Mouse (Mus musculus) small intestine, adult 2 months (tissue): ENCODE data around the gene Atp6v1e1.

Source experiments
- CTCF ChIP-seq: fragments of 200-500 bp; IDR thresholded peaks from 2 replicates; pipeline ENCODE4 v1.5.1; 2012; ENCODE audit warnings: low read depth, mild to moderate bottlenecking, control low read depth, inconsistent platforms, low read length, moderate library complexity, mixed read lengths; ENCODE audit not compliant: insufficient replicate concordance, insufficient read length; ENCODE audit errors: extremely low read depth
- POLR2A ChIP-seq: fragments of 200-500 bp; IDR thresholded peaks from 2 replicates; pipeline ENCODE4 v1.6.1; 2012; ENCODE audit warnings: low read depth, mild to moderate bottlenecking, control low read depth, inconsistent platforms, low read length, moderate library complexity

DNA sequence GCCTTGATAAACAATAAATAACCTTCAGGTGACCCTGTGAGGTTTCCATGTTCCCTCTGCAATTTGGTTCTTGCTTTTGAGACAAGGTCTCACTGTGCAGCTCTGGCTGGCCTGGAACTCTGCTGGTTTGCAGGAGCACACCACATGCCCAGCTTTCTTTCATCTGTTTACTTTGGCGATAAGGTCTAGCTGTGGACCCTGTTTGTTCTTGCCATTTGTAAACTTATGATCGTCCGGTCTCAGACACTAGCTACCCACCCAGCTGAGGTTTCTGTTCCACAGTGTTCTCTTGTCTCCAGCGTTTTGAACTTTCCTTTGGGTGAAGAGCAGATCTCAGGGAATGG lies 14.9 kb downstream of the Atp6v1e1 start:
- TF ChIP-seq CTCF (no peak), POLR2A (no peak)
